Mouse (Mus musculus) adrenal gland, adult 18-20 months (tissue): ENCODE data around the gene Trpm1. TPM values are rescaled to one million over a fixed set of nuclear protein-coding genes. Genes with fewer than 3 reads are reported as not detected.

Source experiments
- DNase-seq, 2 experiments: peaks; one replicate each; pipeline ENCODE4 v3.0.0; 2021 to 2022; ENCODE audit warnings: low spot score in 2 of 2
- total RNA-seq, 2 experiments: library from RNA; stranded (reverse); gene quantifications; 1 replicate in 1 of 2; 2 replicates in 1 of 2; pipeline ENCODE4 v1.2.3; 2021

The Trpm1 gene
- total RNA-seq, 2 experiments from 2014 or later: 0.10 TPM; not detected in 1

- no peak for DNase-seq
Observed at GRCm38 (mm10) chr7:64231001-64231400, 77.4 kb downstream of the Trpm1 start.

GRCm38 (mm10) chr7:64231996-64232395, 78.4 kb downstream of the Trpm1 start:
- DNase-seq: no peak

GRCm38 (mm10) chr7:64234310-64234820, 80.7 kb downstream of the Trpm1 start:
- DNase-seq: no peak

GRCm38 (mm10) chr7:64236521-64236920, 82.9 kb downstream of the Trpm1 start:
- DNase-seq: no peak

- no peak for DNase-seq
Observed at GRCm38 (mm10) chr7:64237747-64238146, 84.1 kb downstream of the Trpm1 start.

- DNase-seq: no peak
Observed at GRCm38 (mm10) chr7:64238410-64239086, 84.9 kb downstream of the Trpm1 start.

- no peak for DNase-seq
Observed at GRCm38 (mm10) chr7:64239138-64239805, 85.6 kb downstream of the Trpm1 start.

GRCm38 (mm10) chr7:64239806-64240315, 86.2 kb downstream of the Trpm1 start:
- no peak for DNase-seq

GRCm38 (mm10) chr7:64242424-64242823, 88.8 kb downstream of the Trpm1 start:
- DNase-seq: no peak

GRCm38 (mm10) chr7:64244371-64244770, 90.7 kb downstream of the Trpm1 start:
- no peak for DNase-seq

GRCm38 (mm10) chr7:64246713-64247112, 93.1 kb downstream of the Trpm1 start:
- DNase-seq: no peak

- DNase-seq: no peak
Observed at GRCm38 (mm10) chr7:64248352-64248751, 94.7 kb downstream of the Trpm1 start.

- no peak for DNase-seq
Observed at GRCm38 (mm10) chr7:64249715-64250114, 96.1 kb downstream of the Trpm1 start.

- DNase-seq: no peak
Observed at GRCm38 (mm10) chr7:64250417-64250816, 96.8 kb downstream of the Trpm1 start.

GRCm38 (mm10) chr7:64253736-64254135, 100.1 kb downstream of the Trpm1 start:
- DNase-seq: no peak

GRCm38 (mm10) chr7:64265502-64266279, 112.1 kb downstream of the Trpm1 start:
- no peak for DNase-seq

- DNase-seq: no peak
Observed at GRCm38 (mm10) chr7:64266587-64266986, 113.0 kb downstream of the Trpm1 start.

GRCm38 (mm10) chr7:64271926-64272325, 118.3 kb downstream of the Trpm1 start:
- DNase-seq: no peak

GRCm38 (mm10) chr7:64275518-64275917, 121.9 kb downstream of the Trpm1 start:
- DNase-seq: no peak

GRCm38 (mm10) chr7:64276921-64277320, 123.3 kb downstream of the Trpm1 start:
- peak in 1 of 2 experiments; percentile 26 for DNase-seq

GRCm38 (mm10) chr7:64278526-64278925, 124.9 kb downstream of the Trpm1 start:
- no peak for DNase-seq
